Mouse (Mus musculus): ENCODE measurements around the gene Zfp280c.

The Zfp280c gene

DNA sequence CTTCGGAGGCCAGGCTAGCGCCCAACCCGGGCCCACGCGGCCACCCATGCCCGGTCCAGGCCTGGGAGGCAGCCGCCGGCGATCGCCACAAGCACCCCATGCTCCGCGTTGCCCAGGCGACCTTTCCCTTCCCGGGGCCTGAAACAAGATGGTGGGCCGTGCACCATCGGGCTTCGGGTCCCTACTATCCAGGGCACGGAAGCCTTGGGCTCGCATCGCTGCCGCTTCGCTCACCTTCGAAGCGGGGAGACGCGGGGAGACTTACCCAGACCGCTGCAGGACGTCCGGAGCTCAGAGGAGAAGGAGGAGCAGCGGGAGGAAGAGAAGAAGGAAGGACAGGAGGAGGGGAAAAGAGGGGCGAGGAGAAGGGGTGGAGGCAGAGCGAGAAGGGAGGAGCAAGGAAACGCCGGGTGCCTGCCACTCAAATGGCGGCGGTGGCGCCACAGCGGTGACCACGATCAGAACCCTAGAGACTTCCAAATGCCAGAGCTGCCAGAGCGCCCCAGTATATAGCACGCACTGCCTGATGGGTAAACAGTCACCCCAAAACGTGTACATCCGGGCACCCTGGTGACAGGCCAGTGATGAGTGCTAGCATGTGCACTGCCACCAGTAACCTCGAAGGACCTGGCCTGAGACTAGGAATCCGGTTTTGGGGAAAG is at the start of gene Zfp280c:
Gene Zfp280c (minus strand): TSS at position 406 of the 662 bp plus-strand sequence.
- peak; percentile 64 for DNase-seq (ENCODE audit: low spot score)

GRCm38 (mm10) chrX:48637032-48637431 is 42.7 kb upstream of the Zfp280c start:
- peak; percentile 6 for DNase-seq (ENCODE audit: low spot score)

DNA sequence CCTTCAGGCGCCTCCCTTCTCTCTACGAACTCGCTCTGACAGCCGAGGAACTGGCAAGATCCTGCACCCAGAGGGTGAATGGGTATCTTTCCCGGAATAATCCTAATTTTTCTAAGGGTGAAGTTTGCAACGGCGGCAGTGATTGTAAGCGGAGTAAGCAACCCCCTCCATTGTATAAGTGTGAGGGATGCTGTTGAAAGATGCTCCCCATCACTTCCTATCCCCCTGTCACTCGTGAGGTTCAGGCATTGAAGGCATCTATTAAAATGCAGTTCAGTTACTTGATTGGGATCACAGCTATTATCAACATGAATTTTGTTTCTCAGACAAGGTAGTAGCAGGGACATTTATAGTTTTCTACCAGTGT is 29.7 kb upstream of the Zfp280c start:
- no peak for DNase-seq (ENCODE audit: low spot score)

DNA sequence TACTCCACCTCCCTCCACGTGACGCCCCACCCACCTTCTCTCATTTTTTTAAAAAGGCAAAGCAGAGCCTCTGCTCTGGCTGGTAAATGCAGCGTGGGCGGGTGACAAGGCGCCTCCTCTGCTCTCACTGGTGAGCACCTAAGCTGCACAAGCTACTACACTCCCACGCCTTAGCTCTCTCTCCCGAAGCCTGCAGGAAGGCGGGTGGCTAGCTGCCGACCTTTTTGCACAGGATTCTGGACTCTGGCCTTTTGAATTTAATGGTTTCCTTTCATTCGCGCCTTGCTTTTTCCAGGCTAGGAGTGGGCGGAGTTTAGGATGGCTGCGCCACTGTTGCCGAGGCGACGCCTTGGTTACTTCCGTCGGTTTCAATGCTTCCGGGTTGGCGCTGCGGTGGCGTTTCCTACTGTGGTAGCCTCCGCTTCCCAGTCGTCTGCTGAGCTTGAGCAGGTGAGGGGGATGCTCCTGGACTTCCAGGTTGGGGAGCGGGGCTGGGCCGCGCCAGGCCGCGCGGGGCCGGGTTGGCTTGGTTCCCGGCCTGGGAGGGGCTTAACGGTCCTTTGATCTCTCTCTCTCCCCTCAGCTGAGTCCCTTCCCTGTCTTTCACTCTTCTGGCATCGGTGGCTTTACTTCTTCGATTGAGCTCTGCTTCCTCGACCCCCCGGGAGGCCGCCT is 29.2 kb upstream of the Zfp280c start, which contains the start of gene Slc25a14:
Gene Slc25a14 (plus strand): TSS at position 35 of the 675 bp plus-strand sequence.
- peak; percentile 67 for DNase-seq (ENCODE audit: low spot score)

GRCm38 (mm10) chrX:48623049-48623378 is 28.7 kb upstream of the Zfp280c start:
- no peak for DNase-seq (ENCODE audit: low spot score)

DNA sequence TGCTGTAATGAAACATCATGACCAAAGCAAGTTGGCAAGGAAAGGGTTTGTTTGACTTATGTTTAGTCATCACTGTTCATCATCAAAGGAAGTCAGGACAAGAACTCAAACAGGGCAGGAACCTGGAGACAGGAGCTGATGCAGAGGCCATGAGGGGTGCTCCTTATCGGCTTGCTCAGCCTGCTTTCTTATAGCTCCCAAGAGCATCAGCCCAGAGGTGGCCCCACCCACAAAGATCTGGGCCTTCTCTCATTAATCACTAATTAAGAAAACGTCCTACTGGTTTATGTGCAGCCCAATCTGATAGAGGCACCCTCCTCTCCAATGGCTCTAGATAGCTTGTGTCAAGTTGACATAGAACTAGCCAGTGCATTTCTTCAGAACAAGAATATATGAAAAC is 10.6 kb upstream of the Zfp280c start:
- DNase-seq (ENCODE audit: low spot score): no peak

GRCm38 (mm10) chrX:48596906-48597305 is 2.6 kb upstream of the Zfp280c start:
- DNase-seq (ENCODE audit: low spot score): no peak

DNA sequence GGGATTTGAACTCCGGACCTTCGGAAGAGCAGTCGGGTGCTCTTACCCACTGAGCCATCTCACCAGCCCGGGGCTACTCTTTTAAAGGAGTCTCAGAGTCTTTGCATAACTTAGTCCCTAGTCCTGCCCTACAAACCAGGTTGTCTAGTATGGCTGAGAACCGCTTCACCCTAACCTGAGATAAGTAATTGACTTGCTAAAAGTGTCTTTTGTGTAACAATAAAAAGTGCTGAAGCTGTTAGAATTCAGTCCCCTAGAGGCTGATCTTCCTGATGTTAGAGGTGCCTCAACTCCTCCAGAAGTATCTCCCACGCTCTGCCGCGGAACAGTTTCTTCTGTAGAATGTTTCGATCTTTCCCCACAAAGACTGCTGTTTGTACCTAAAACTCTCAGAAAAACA is 1.7 kb upstream of the Zfp280c start:
- no peak for DNase-seq (ENCODE audit: low spot score)

GRCm38 (mm10) chrX:48593721-48594098 is 594 bp downstream of the Zfp280c start:
- no peak for DNase-seq (ENCODE audit: low spot score)

- no peak for DNase-seq (ENCODE audit: low spot score)
Measured at GRCm38 (mm10) chrX:48583332-48583731, 11.0 kb downstream of the Zfp280c start.

DNA sequence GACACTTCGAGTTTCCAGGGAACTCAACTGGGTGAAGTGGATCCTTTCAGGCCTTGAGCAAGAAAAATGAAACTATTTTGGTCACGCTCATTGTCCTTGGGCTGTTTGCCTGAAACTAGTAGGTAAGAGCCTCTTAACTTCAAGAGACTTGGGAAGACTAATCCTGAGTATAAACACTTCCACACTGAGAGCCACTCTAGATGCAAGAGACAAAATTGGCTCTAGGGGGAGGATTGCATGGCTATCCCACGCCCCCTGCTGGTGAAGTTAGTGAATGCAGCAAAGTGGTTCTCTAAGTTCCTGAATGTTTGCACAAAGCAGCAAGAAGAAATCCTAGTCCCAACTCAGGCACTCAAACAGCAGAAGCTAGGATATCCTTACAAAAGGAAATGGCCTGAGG is 62.1 kb downstream of the Zfp280c start:
- DNase-seq (ENCODE audit: low spot score): peak; percentile 63

GRCm38 (mm10) chrX:48526435-48526834 is 67.9 kb downstream of the Zfp280c start:
- DNase-seq (ENCODE audit: low spot score): no peak

DNA sequence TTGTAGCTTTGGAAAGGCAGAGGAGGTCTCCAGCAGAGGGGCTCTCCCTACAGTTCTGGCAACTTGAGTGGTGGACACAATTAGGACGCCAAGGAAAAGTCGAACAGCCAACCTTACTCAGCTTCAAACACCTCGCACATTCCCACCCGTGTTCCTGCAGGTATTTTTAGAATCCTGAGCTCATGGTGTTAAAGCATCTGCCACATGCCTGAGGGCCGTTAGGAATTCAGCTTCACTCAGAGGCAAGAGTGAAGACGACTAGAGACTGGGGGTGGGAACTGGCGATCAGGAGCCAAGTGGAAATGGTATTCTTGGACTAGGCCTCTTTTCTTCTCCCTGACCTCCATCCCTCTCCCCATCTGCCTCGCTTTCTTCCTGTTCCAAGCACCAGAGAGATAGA is 68.4 kb downstream of the Zfp280c start:
- DNase-seq (ENCODE audit: low spot score): no peak

DNA sequence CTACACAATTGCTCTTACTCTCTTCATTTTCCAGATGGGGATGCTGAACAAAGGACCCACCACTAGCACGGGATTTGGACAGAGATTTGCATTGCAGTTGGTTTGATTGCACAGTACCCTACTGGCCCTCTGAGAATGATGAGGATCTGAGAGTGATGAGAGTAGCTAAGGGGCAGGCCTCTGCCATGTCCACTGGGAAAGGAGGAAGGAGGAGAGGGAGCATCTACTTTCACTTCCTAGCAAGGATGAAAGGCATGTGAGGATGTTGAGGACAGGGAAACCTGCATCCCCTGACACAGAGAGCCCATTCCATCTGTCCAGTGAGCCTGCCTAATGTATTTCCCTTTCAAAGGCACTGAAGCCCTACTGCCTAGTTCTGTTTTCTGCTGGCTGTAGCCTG is 69.0 kb downstream of the Zfp280c start:
- DNase-seq (ENCODE audit: low spot score): no peak

DNA sequence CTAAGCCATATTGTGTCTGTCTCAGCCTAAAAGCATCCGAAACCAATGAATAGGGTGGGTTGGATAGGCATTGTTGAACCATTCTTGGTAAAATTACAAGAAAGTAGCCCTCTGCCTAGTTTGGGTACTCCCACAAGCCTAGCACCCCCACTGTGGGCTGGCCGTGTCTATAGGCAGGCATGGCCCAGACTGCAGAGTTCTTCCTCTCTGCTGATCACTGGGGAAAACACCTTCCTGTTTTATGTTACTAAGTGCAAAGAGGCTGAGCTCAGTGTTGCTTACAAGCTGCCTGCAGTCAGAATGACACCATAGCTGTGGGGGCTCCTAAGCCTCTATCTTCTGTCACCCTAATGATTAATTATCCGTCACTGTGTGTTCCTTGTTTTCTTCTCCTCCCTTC is 70.8 kb downstream of the Zfp280c start:
- no peak for DNase-seq (ENCODE audit: low spot score)

DNA sequence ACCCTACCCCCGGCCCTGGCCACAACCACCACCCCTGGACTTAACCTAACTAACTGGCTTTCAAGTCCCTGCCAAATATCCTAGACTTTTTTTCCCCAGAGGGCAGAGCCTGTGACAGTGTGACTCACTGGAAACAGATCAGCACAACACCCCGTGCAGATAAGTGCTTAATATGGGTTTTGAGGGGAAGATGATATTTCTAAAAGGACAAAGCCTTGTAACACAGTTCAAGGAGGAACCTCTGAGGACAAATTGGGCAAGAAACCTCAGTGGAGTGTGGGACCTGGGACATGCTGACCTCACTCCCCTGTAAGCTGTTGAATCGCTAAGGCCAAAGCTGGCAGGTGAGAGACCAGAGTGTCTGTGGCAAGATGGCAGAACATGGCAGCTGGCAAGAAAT is 72.7 kb downstream of the Zfp280c start:
- no peak for DNase-seq (ENCODE audit: low spot score)

DNA sequence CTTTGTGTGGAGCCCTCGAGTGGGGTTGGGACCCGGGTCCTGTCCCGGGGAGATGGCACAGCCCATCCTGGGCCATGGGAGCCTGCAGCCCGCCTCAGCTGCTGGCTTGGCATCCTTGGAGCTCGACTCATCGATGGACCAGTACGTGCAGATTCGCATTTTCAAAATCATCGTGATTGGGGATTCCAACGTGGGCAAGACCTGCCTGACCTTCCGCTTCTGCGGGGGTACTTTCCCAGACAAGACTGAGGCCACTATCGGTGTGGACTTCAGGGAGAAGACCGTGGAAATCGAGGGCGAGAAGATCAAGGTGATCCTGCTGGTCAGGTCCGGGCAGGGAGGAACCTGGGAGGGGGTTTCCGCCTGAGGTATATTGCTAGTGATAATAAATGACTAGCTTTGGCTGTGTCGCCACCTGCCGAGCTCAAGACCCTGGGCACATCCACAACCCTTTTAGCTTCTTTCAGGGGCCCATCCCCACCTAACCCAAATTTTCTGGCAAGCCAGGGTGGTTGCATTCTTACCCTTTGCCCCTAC is 74.7 kb downstream of the Zfp280c start:
- DNase-seq (ENCODE audit: low spot score): no peak

DNA sequence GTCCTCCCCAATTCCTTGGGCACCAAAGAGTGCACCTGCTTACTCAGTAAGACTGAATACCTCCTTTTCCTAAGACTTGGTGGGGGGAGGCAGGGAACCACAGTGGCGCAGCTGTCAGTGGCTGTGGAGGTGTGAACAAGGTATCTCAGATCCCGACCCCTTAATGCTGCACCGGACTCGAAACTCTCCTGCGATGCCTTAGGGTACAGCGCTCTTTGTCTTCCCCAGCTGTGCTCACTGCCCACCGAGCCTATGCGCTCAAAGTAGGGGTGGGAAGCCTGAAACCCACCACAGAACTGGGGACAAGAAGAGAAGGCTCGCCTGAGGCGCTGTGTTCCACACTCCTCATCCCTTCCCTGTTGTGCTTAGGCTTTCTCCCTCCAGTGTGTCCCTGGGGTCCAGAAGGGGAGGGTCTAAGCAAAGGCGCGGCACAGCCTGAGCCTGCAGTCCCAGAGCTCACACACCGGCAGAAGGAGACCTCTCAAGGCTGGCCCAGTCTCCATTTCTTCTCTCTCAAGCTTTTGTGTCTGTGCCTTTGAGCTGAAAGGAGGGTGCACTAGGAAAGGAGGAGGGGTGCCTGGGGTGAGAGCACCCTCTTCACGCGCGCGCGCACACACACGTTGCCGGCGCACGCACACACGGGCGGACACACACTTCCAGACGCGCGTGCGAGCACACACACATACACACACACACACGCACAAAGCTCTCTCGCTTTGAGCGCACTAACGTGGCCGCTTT is 75.3 kb downstream of the Zfp280c start, which contains the start of gene Rab33a:
Gene Rab33a (plus strand): TSS at position 478 of the 741 bp plus-strand sequence.
- DNase-seq (ENCODE audit: low spot score): no peak

GRCm38 (mm10) chrX:48518211-48518807 is 76.0 kb downstream of the Zfp280c start:
- DNase-seq (ENCODE audit: low spot score): no peak

GRCm38 (mm10) chrX:48513824-48514223 is 80.5 kb downstream of the Zfp280c start:
- peak; percentile 44 for DNase-seq (ENCODE audit: low spot score)

- peak; percentile 88 for DNase-seq (ENCODE audit: low spot score)
Measured at GRCm38 (mm10) chrX:48513166-48513807, 81.0 kb downstream of the Zfp280c start, which contains the start of gene Aifm1. Gene Aifm1, minus strand, starts transcription at chrX:48513563.

GRCm38 (mm10) chrX:48493763-48494162 is 100.5 kb downstream of the Zfp280c start:
- DNase-seq (ENCODE audit: low spot score): no peak
